Mouse (Mus musculus) CH12.LX (cell line): Measurements from ENCODE around the gene Fam168a. TPM values are rescaled to one million over a fixed set of nuclear protein-coding genes. Genes with fewer than 3 reads are reported as not detected.
A peak's percentile ranks its signal among the peaks of the same experiment; 100 is the strongest.

Experiments
- DNase-seq: peaks from one replicate; pipeline ENCODE4 v3.0.0-alpha.2; 2013; ENCODE audit errors: extremely low read depth
- H3K27ac ChIP-seq: 2 replicates; pipeline ENCODE4 v1.5.1; 2012; ENCODE audit warnings: low read depth, mild to moderate bottlenecking, control low read depth, moderate library complexity; ENCODE audit not compliant: insufficient read depth
- H3K27me3 ChIP-seq: replicated peaks from 2 replicates; pipeline ENCODE3; 2012; ENCODE audit warnings: inconsistent platforms
- H3K36me3 ChIP-seq, 2 experiments: replicated peaks in 1 of 2; 2 replicates each; pipeline versions ENCODE3 to v1.6.1; 2012; ENCODE audit warnings: inconsistent platforms in 1 of 2, low read length in 1 of 2, mild to moderate bottlenecking in 1 of 2, mixed read lengths in 1 of 2, moderate library complexity in 1 of 2; ENCODE audit not compliant: control insufficient read depth in 1 of 2, insufficient read depth in 1 of 2
- H3K4me1 ChIP-seq, 2 experiments: 2 replicates each; pipeline ENCODE4 v1.6.1; 2012; ENCODE audit warnings: inconsistent platforms in 1 of 2, moderate library complexity in 1 of 2; ENCODE audit not compliant: insufficient read depth in 2 of 2, control insufficient read depth in 1 of 2
- H3K4me2 ChIP-seq: 2 replicates; pipeline ENCODE4 v1.6.1; 2012; ENCODE audit warnings: low read depth, mild to moderate bottlenecking, control low read depth; ENCODE audit not compliant: poor library complexity, insufficient read depth, severe bottlenecking
- H3K4me3 ChIP-seq, 3 experiments: fragments of 150-350 bp in 1 of 3; sonication (generic) in 1 of 3; replicated peaks in 1 of 3; 2 replicates each; pipeline versions ENCODE3 to v1.5.1; 2011 to 2012; ENCODE audit warnings: low read depth in 2 of 3, low read length in 2 of 3, mild to moderate bottlenecking in 2 of 3, moderate library complexity in 2 of 3, control low read depth in 1 of 3, improper control_type of control experiment in 1 of 3, inconsistent platforms in 1 of 3, mixed read lengths in 1 of 3; ENCODE audit not compliant: poor library complexity in 1 of 3
- H3K79me2 ChIP-seq: replicated peaks from 2 replicates; pipeline ENCODE4 v1.6.1; 2012; ENCODE audit warnings: mild to moderate bottlenecking, moderate library complexity; ENCODE audit not compliant: control insufficient read depth, poor library complexity, insufficient read depth, severe bottlenecking; ENCODE audit errors: extremely low read depth
- H3K9ac ChIP-seq: 2 replicates; pipeline ENCODE4 v1.6.1; 2012; ENCODE audit warnings: low read depth, mild to moderate bottlenecking, control low read depth, moderate library complexity; ENCODE audit not compliant: insufficient read depth
- H3K9me3 ChIP-seq: replicated peaks from 2 replicates; pipeline ENCODE3; 2012; ENCODE audit warnings: low read length, inconsistent platforms, mixed read lengths
- BHLHE40 ChIP-seq: IDR thresholded peaks from 2 replicates; pipeline ENCODE4 v1.6.1; 2011; ENCODE audit warnings: mild to moderate bottlenecking, low read depth, low read length, improper control_type of control experiment
- CHD1 ChIP-seq: IDR thresholded peaks from 2 replicates; pipeline ENCODE4 v1.6.1; 2012; ENCODE audit warnings: low read depth, low read length, improper control_type of control experiment, inconsistent platforms
- CTCF ChIP-seq, 2 experiments: IDR thresholded peaks in 1 of 2; conservative IDR thresholded peaks in 1 of 2; 2 replicates each; pipeline ENCODE4 v1.5.1; 2011 to 2012; ENCODE audit warnings: low read depth in 2 of 2, low read length in 2 of 2, improper control_type of control experiment in 1 of 2, inconsistent platforms in 1 of 2, mild to moderate bottlenecking in 1 of 2, moderate library complexity in 1 of 2
- ELF1 ChIP-seq: IDR thresholded peaks from 2 replicates; pipeline ENCODE4 v1.6.1; 2014; ENCODE audit warnings: low read depth, mild to moderate bottlenecking, inconsistent platforms, low read length, improper control_type of control experiment
- EP300 ChIP-seq: IDR thresholded peaks from 2 replicates; pipeline ENCODE4 v1.6.1; 2011; ENCODE audit warnings: low read length, improper control_type of control experiment
- ETS1 ChIP-seq: conservative IDR thresholded peaks from 2 replicates; pipeline ENCODE4 v1.6.1; 2012; ENCODE audit warnings: low read depth, mild to moderate bottlenecking, inconsistent platforms, low read length, improper control_type of control experiment, moderate library complexity
- GABPA ChIP-seq: IDR thresholded peaks from 2 replicates; pipeline ENCODE4 v1.6.1; 2012; ENCODE audit warnings: low read depth, low read length, improper control_type of control experiment, inconsistent platforms; ENCODE audit not compliant: insufficient replicate concordance
- HCFC1 ChIP-seq: IDR thresholded peaks from 2 replicates; pipeline ENCODE4 v1.6.1; 2012; ENCODE audit warnings: low read depth, mild to moderate bottlenecking, inconsistent platforms, low read length, improper control_type of control experiment
- IRF4 ChIP-seq: IDR thresholded peaks from 2 replicates; pipeline ENCODE4 v1.6.1; 2014; ENCODE audit warnings: low read depth, mild to moderate bottlenecking, inconsistent platforms, low read length, improper control_type of control experiment
- JUND ChIP-seq: conservative IDR thresholded peaks from 2 replicates; pipeline ENCODE4 v1.6.1; 2011; ENCODE audit warnings: low read depth, low read length, improper control_type of control experiment
- KAT2A ChIP-seq: IDR thresholded peaks from 2 replicates; pipeline ENCODE4 v1.6.1; 2012; ENCODE audit warnings: low read length, improper control_type of control experiment, inconsistent platforms; ENCODE audit not compliant: insufficient replicate concordance
- MAFK ChIP-seq: IDR thresholded peaks from 2 replicates; pipeline ENCODE4 v1.6.1; 2011; ENCODE audit warnings: low read length, improper control_type of control experiment; ENCODE audit not compliant: insufficient replicate concordance
- MAX ChIP-seq: IDR thresholded peaks from 2 replicates; pipeline ENCODE4 v1.6.1; 2011; ENCODE audit warnings: low read length, improper control_type of control experiment
- MAZ ChIP-seq: IDR thresholded peaks from 2 replicates; pipeline ENCODE4 v1.6.1; 2012; ENCODE audit warnings: low read depth, mild to moderate bottlenecking, inconsistent platforms, low read length, improper control_type of control experiment, moderate library complexity
- MEF2A ChIP-seq: IDR thresholded peaks from 2 replicates; pipeline ENCODE4 v1.6.1; 2014; ENCODE audit warnings: low read depth, mild to moderate bottlenecking, inconsistent platforms, low read length, improper control_type of control experiment, borderline replicate concordance
- MXI1 ChIP-seq: IDR thresholded peaks from 2 replicates; pipeline ENCODE4 v1.6.1; 2011; ENCODE audit warnings: mild to moderate bottlenecking, low read depth, low read length, improper control_type of control experiment
- MYC ChIP-seq: IDR thresholded peaks from 2 replicates; pipeline ENCODE4 v1.6.1; 2011; ENCODE audit warnings: low read depth, mild to moderate bottlenecking, improper control_type of control experiment, low read length
- NELFE ChIP-seq: IDR thresholded peaks from 2 replicates; pipeline ENCODE4 v1.6.1; 2011; ENCODE audit warnings: low read depth, low read length, improper control_type of control experiment
- PAX5 ChIP-seq: IDR thresholded peaks from 2 replicates; pipeline ENCODE4 v1.6.1; 2012; ENCODE audit warnings: low read length, inconsistent platforms, mixed read lengths
- POLR2A ChIP-seq: IDR thresholded peaks from 2 replicates; pipeline ENCODE4 v1.6.1; 2011; ENCODE audit warnings: low read depth, mild to moderate bottlenecking, improper control_type of control experiment, low read length
- RCOR1 ChIP-seq: conservative IDR thresholded peaks from 2 replicates; pipeline ENCODE4 v1.6.1; 2012; ENCODE audit warnings: low read depth, mild to moderate bottlenecking, inconsistent platforms, low read length, improper control_type of control experiment
- SIN3A ChIP-seq: IDR thresholded peaks from 2 replicates; pipeline ENCODE4 v1.6.1; 2012; ENCODE audit warnings: low read length, improper control_type of control experiment, inconsistent platforms
- SMC3 ChIP-seq: IDR thresholded peaks from 2 replicates; pipeline ENCODE4 v1.6.1; 2011; ENCODE audit warnings: low read depth, low read length, improper control_type of control experiment
- TBP ChIP-seq: conservative IDR thresholded peaks from 2 replicates; pipeline ENCODE4 v1.6.1; 2011; ENCODE audit warnings: low read depth, low read length, improper control_type of control experiment
- TCF12 ChIP-seq: IDR thresholded peaks from 2 replicates; pipeline ENCODE4 v1.6.1; 2014; ENCODE audit warnings: low read depth, mild to moderate bottlenecking, inconsistent platforms, low read length, improper control_type of control experiment
- UBTF ChIP-seq: IDR thresholded peaks from 2 replicates; pipeline ENCODE4 v1.6.1; 2012; ENCODE audit warnings: low read depth, mild to moderate bottlenecking, inconsistent platforms, low read length, improper control_type of control experiment, moderate library complexity
- USF1 ChIP-seq: IDR thresholded peaks from 2 replicates; pipeline ENCODE4 v1.6.1; 2014; ENCODE audit warnings: low read depth, mild to moderate bottlenecking, inconsistent platforms, low read length, improper control_type of control experiment
- USF2 ChIP-seq: conservative IDR thresholded peaks from 2 replicates; pipeline ENCODE4 v1.6.1; 2011; ENCODE audit warnings: low read depth, low read length, improper control_type of control experiment
- ZC3H11A ChIP-seq: IDR thresholded peaks from 2 replicates; pipeline ENCODE4 v1.6.1; 2012; ENCODE audit warnings: low read depth, mild to moderate bottlenecking, inconsistent platforms, low read length, improper control_type of control experiment
- ZKSCAN1 ChIP-seq: IDR thresholded peaks from 2 replicates; pipeline ENCODE4 v1.6.1; 2012; ENCODE audit warnings: low read depth, inconsistent platforms, low read length, improper control_type of control experiment, borderline replicate concordance
- ZMIZ1 ChIP-seq: IDR thresholded peaks from 2 replicates; pipeline ENCODE4 v1.6.1; 2012; ENCODE audit warnings: low read depth, mild to moderate bottlenecking, inconsistent platforms, low read length, improper control_type of control experiment
- dilution Hi-C: fragments of 300-500 bp; cut with MboI; formaldehyde crosslinking; loops from 2 replicates; pipeline ENCODE4 v1.14.3; 2020; ENCODE audit warnings: low sequenced_read_pairs; ENCODE audit not compliant: extremely low pct_unique_long_range_greater_than_20kb, extremely low pct_ligation_motif_present
- in situ Hi-C: fragments of 300-500 bp; cut with MboI; formaldehyde crosslinking; loops from 3 replicates; pipeline ENCODE4 v1.14.3; 2019; ENCODE audit warnings: low sequenced_read_pairs, low pct_ligation_motif_present, low pct_unique_long_range_greater_than_20kb, mixed read lengths
- polyA plus RNA-seq: library from polyadenylated mRNA; unstranded; fragments of >175 nt; gene quantifications from 2 replicates; pipeline ENCODE4 v1.2.1, GENCODE M21; 2012; ENCODE audit warnings: low read depth; ENCODE audit not compliant: insufficient read length
- total RNA-seq, 2 experiments: library from RNA; depleted of rRNA; stranded (reverse); fragments of 300-350 nt in 1 of 2; fragments of >200 nt in 1 of 2; gene quantifications; 2 replicates each; pipeline ENCODE4 v1.2.3; 2012 to 2014

The Fam168a gene
- total and polyA plus RNA-seq, 3 experiments = 4.0 to 15.0 (median 4.9) TPM

DNA sequence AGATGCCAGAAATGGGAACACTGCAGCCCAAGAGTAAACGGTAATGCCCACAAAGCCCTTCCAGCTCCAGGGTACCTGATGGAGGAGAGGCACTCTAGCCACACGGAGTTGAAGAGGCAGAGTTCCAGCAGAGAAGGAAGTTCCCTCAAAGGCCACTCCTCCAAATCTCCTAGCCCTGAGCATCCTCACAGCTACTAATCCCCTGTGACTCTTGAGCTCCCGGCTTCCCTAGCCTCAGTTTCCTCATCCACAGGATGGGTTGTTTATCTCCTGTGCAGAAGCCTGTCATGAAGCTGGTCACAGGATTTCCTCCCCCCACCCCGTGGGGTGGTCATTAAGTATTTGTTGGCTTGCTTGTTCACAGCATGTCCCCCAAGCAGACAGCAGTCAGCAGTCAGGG is 148.9 kb downstream of the Fam168a start:
- Histone ChIP-seq H3K4me2 (peak overlapping the region; percentile 79), H3K79me2 (peaks cover 45% of the 10 kb centered on the region), H3K4me3 (peak overlapping the region; percentile 56 to 62 (median 57)), H3K9me3 (no peaks in the 10 kb centered on the region), H3K9ac (peak overlapping the region; percentile 70), H3K27me3 (no peaks in the 10 kb centered on the region), H3K27ac (peak overlapping the region; percentile 97), H3K4me1 (peaks cover 53 to 98% of the 10 kb centered on the region in 2 experiments), H3K36me3 (peaks cover 18 to 62% of the 10 kb centered on the region in 2 experiments)
- TF ChIP-seq MAX (0 out of 2 replicates have a peak, but pooled peaks have one; percentile 18), SMC3 (no peak; the same call in 1 of the 2 replicates)
- DNase-seq = peak; percentile 44
- in situ Hi-C loops (loop anchor here (5.0 kb wide), 1 partner anchor 37 kb away; no protein-coding TSS in a partner anchor), dilution Hi-C loops (no loop called here)

DNA sequence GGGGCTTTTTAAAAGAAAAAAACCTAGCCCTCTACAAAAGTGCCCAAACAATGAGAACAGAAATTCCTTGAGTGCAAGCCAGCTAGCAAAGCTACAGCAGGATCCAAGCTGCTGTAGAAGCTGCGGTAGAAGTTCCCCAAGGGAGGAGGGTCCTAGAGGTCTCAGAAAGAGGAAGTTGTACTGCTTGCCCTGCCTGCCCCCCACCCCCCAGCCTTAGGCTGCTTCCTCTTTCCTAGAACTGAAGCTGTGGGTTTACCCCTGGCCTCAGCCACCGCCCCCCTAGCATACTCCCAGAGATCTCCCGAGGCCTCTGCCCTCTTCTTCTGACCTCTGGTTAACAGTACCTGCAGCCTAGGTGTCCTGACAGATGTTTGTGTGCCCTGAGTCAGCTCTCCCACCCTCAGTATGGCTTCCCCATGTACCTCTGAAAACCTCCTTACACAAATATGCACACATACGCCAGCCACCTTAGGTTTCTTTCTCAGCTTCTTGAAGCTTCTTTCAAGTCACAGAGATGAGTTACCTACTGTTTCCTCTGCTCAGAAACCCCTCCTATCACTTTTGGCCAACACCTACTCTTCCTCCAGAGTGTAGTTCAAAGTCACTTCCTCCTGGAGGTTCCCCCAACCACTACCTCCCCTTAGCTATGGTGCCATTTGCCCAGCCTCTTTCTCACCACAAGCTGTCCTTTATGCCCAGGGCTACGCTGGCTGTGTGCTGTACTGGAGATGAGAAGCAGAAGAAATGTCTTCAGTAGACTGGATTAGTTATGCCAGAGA is 149.5 kb downstream of the Fam168a start:
- Histone ChIP-seq H3K27me3 (no peaks in the 10 kb centered on the region), H3K4me3 (peak overlapping the region; percentile 56 to 62 (median 57)), H3K79me2 (peaks cover 52% of the 10 kb centered on the region), H3K4me1 (peaks cover 57 to 98% of the 10 kb centered on the region in 2 experiments), H3K4me2 (peak overlapping the region; percentile 79), H3K9me3 (no peaks in the 10 kb centered on the region), H3K36me3 (peaks cover 11 to 60% of the 10 kb centered on the region in 2 experiments), H3K27ac (peak overlapping the region; percentile 97), H3K9ac (peak overlapping the region; percentile 70)
- in situ Hi-C loops (loop anchor here (5.0 kb wide), 1 partner anchor 36 kb away; no protein-coding TSS in a partner anchor), dilution Hi-C loops (no loop called here)
- peak; percentile 97 for DNase-seq
- peak; percentile 93 for TF ChIP-seq IRF4
- peak; percentile 82; the same call in 1 of the 2 replicates for TF ChIP-seq MAZ
- peak; percentile 82; the same call in 1 of the 2 replicates for TF ChIP-seq RCOR1
- peak; percentile 54 for TF ChIP-seq HCFC1
- TF ChIP-seq ZC3H11A = no peak
- TF ChIP-seq MAX = peak; percentile 17; the same call in 1 of the 2 replicates
- peak; percentile 22 for TF ChIP-seq TBP
- TF ChIP-seq CHD1 = no peak
- peak; percentile 34; the same call in 1 of the 2 replicates for TF ChIP-seq NELFE
- peak; percentile 86 for TF ChIP-seq TCF12
- TF ChIP-seq USF1 = no peak
- TF ChIP-seq ZMIZ1 = peak; percentile 34
- TF ChIP-seq MEF2A = peak; percentile 74; the same call in 1 of the 2 replicates
- TF ChIP-seq UBTF = no peak
- TF ChIP-seq GABPA = no peak
- TF ChIP-seq ELF1 = peak; percentile 81
- TF ChIP-seq POLR2A = peak; percentile 62
- no peak for TF ChIP-seq JUND
- peak; percentile 18; the same call in 1 of the 2 replicates for TF ChIP-seq MXI1
- TF ChIP-seq SIN3A = peak; percentile 42; the same call in 1 of the 2 replicates
- no peak for TF ChIP-seq USF2
- no peak for TF ChIP-seq MYC
- peak; percentile 95 for TF ChIP-seq EP300
- TF ChIP-seq ETS1 = peak; percentile 77
- no peak for TF ChIP-seq KAT2A
- TF ChIP-seq CTCF (conservative IDR thresholded peaks at IDR 0.05 in 1 of 2, IDR thresholded peaks at IDR 0.05 in 1 of 2; ENCODE audit: low read depth in 2 of 2, low read length in 2 of 2) = no peak
- no peak for TF ChIP-seq PAX5
- TF ChIP-seq BHLHE40 = peak; percentile 62
- TF ChIP-seq MAFK = peak; percentile 30; the same call in 1 of the 2 replicates
- TF ChIP-seq ZKSCAN1 = no peak
